Mouse (Mus musculus) heart, adult 2 months (tissue): ENCODE measurements around the gene Galm. TPM values are rescaled to one million over a fixed set of nuclear protein-coding genes. Genes with fewer than 3 reads are reported as not detected.

ENCODE experiments used
- DNase-seq, 2 experiments: peaks; one replicate each; pipeline ENCODE4 v3.0.0; 2021
- H3K27ac ChIP-seq: fragments of 200-600 bp; 2 replicates; pipeline ENCODE4 v1.8.1; 2022
- H3K27me3 ChIP-seq: fragments of 200-500 bp; 2 replicates; pipeline ENCODE4 v1.6.1; 2012; ENCODE audit warnings: mild to moderate bottlenecking, low read length, inconsistent platforms, mixed read lengths; ENCODE audit not compliant: control insufficient read depth, insufficient read depth
- H3K36me3 ChIP-seq: fragments of 200-500 bp; 2 replicates; pipeline ENCODE4 v1.6.1; 2012; ENCODE audit warnings: low read length, inconsistent platforms; ENCODE audit not compliant: control insufficient read depth, insufficient read depth
- H3K4me1 ChIP-seq: fragments of 200-500 bp; 2 replicates; pipeline ENCODE4 v1.6.1; 2011; ENCODE audit warnings: low read length; ENCODE audit not compliant: control insufficient read depth, insufficient read depth
- H3K4me3 ChIP-seq: fragments of 200-600 bp; 2 replicates; pipeline ENCODE4 v1.8.1; 2022
- H3K79me2 ChIP-seq: fragments of 200-500 bp; replicated peaks from 2 replicates; pipeline ENCODE4 v1.6.1; 2012; ENCODE audit warnings: mild to moderate bottlenecking, inconsistent platforms, low read length, moderate library complexity, mixed read lengths; ENCODE audit not compliant: control insufficient read depth, insufficient read depth
- H3K9ac ChIP-seq: fragments of 200-500 bp; 2 replicates; pipeline ENCODE4 v1.6.1; 2012; ENCODE audit warnings: low read depth, mild to moderate bottlenecking, control low read depth, inconsistent platforms, low read length, mixed read lengths
- CTCF ChIP-seq: fragments of 200-600 bp; IDR thresholded peaks from 2 replicates; pipeline ENCODE4 v1.8.1; 2022; ENCODE audit warnings: antibody characterized with exemption, mild to moderate bottlenecking, moderate library complexity
- EP300 ChIP-seq: fragments of 200-500 bp; IDR thresholded peaks from 2 replicates; pipeline ENCODE4 v1.6.1; 2011; ENCODE audit warnings: low read depth, low read length, control low read depth; ENCODE audit not compliant: insufficient read depth
- POLR2A ChIP-seq: fragments of 200-500 bp; IDR thresholded peaks from 2 replicates; pipeline ENCODE4 v1.6.1; 2011; ENCODE audit warnings: mild to moderate bottlenecking, low read depth, low read length, control low read depth; ENCODE audit not compliant: insufficient read depth
- WGBS: fragments of 180-500 bp; shearing (Covaris S2); methylation state at CpG from one replicate; pipeline ENCODE4 v1.1.7; 2018; 5-methylcytosine and 5-hydroxymethylcytosine counted together
- intact Hi-C: fragments of 180-260 bp; cut with DNase I; formaldehyde crosslinking; loops from one replicate; pipeline ENCODE4 v1.15.1; 2025
- polyA plus RNA-seq: library from polyadenylated mRNA; depleted of rRNA; stranded (reverse); fragments of >200 nt; gene quantifications from 2 replicates; pipeline ENCODE4 v1.2.3, GENCODE M21; 2012
- total RNA-seq, 2 experiments: library from RNA; stranded (reverse); gene quantifications; 2 replicates each; pipeline ENCODE4 v1.2.3; 2021

Gene Galm
- total and polyA plus RNA-seq, 3 experiments, result 17.9 to 19.8 (median 19.6) TPM

DNA sequence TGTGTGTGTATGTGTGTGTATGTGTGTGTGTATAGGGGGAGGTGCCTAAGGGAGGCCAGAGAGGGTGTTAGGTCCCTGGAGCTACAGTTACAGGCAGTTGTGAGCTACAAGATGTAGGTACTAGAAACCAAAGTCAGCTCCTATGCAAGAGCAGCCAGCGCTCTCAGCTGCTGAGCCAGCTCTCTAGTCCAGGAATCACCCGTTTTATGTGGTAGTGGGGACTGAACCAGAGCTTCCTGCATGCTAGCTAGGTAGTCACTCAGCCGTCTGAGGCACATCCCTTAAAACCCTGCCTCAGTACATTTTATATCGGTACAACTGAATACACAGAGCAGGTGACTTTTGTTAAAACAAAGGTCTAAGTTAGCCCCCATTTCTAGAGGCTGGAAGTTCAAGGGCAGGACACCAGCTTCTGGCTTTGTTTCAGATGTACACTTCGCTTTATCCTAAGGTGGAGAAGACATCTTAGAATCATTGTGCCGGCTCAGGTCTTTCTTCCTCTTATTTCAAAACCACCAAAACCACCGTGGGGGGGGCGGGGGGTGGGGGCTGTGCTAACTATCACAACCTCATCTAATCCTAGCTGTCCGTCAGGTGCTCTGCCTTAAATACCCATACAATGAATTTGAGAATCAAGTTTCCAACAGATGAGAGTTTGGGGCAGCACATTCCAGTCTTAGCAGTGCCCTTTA is 12.6 kb downstream of the Galm start:
- no peak overlapping the region for H3K4me3 ChIP-seq
- no peaks in the 10 kb centered on the region for H3K79me2 ChIP-seq
- intact Hi-C loops, result no loop called here
- no peak for DNase-seq
- H3K27me3 ChIP-seq, result no peaks in the 10 kb centered on the region
- TF ChIP-seq EP300 (no peak), POLR2A (no peak), CTCF (no peak)
- 76% methylated on average over 9 of the region's 9 CpGs for WGBS
- H3K4me1 ChIP-seq, result no peaks in the 10 kb centered on the region
- no peak overlapping the region for H3K9ac ChIP-seq
- H3K36me3 ChIP-seq, result no peaks in the 10 kb centered on the region
- H3K27ac ChIP-seq, result no peak overlapping the region

- Histone ChIP-seq H3K4me1 (peaks cover 4% of the 10 kb centered on the region), H3K36me3 (no peaks in the 10 kb centered on the region), H3K9ac (no peak overlapping the region), H3K79me2 (no peaks in the 10 kb centered on the region), H3K27me3 (no peaks in the 10 kb centered on the region), H3K27ac (no peak overlapping the region), H3K4me3 (no peak overlapping the region)
- TF ChIP-seq EP300, result no peak
- no peak for TF ChIP-seq CTCF
- no peak for TF ChIP-seq POLR2A
- intact Hi-C loops, result no loop called here
- no peak for DNase-seq
- WGBS, result 90% methylated on average over 6 of the region's 6 CpGs
Observed at GRCm38 (mm10) chr17:80143478-80144232, 16.4 kb downstream of the Galm start.

GRCm38 (mm10) chr17:80145210-80145609 is 17.9 kb downstream of the Galm start:
- DNase-seq, result no peak
- H3K27me3 ChIP-seq, result no peaks in the 10 kb centered on the region
- TF ChIP-seq POLR2A (no peak), CTCF (no peak), EP300 (no peak)
- H3K4me1 ChIP-seq, result peaks cover 4% of the 10 kb centered on the region
- no peaks in the 10 kb centered on the region for H3K36me3 ChIP-seq
- WGBS, result 44% methylated on average over 7 of the region's 7 CpGs
- H3K27ac ChIP-seq, result no peak overlapping the region
- no peaks in the 10 kb centered on the region for H3K79me2 ChIP-seq
- H3K4me3 ChIP-seq, result no peak overlapping the region
- no peak overlapping the region for H3K9ac ChIP-seq
- intact Hi-C loops, result no loop called here

DNA sequence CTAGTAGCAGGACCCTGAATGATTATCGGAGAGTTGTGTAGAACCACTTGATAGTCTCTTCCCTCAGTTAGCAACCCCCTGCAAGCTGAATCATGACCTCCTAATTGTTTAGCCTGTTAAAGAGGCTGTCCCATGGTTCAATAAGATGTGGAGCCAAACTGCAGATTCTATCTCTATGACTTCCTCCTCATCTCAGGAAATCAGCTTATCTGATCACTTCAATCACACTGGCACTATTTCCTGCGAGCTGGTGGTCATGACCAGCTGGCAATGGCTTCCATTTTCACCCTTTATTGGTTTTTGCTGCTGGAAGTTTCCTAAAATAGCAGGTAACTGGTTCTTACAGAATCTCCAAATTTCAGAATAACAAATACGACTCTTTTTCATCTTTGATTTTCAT is 18.5 kb downstream of the Galm start:
- H3K4me3 ChIP-seq, result no peak overlapping the region
- no peak overlapping the region for H3K9ac ChIP-seq
- no peaks in the 10 kb centered on the region for H3K27me3 ChIP-seq
- 74% methylated on average over 3 of the region's 3 CpGs for WGBS
- DNase-seq, result no peak
- intact Hi-C loops, result no loop called here
- TF ChIP-seq CTCF (no peak), EP300 (no peak), POLR2A (no peak)
- no peak overlapping the region for H3K27ac ChIP-seq
- no peaks in the 10 kb centered on the region for H3K79me2 ChIP-seq
- H3K4me1 ChIP-seq, result peaks cover 4% of the 10 kb centered on the region
- no peaks in the 10 kb centered on the region for H3K36me3 ChIP-seq

DNA sequence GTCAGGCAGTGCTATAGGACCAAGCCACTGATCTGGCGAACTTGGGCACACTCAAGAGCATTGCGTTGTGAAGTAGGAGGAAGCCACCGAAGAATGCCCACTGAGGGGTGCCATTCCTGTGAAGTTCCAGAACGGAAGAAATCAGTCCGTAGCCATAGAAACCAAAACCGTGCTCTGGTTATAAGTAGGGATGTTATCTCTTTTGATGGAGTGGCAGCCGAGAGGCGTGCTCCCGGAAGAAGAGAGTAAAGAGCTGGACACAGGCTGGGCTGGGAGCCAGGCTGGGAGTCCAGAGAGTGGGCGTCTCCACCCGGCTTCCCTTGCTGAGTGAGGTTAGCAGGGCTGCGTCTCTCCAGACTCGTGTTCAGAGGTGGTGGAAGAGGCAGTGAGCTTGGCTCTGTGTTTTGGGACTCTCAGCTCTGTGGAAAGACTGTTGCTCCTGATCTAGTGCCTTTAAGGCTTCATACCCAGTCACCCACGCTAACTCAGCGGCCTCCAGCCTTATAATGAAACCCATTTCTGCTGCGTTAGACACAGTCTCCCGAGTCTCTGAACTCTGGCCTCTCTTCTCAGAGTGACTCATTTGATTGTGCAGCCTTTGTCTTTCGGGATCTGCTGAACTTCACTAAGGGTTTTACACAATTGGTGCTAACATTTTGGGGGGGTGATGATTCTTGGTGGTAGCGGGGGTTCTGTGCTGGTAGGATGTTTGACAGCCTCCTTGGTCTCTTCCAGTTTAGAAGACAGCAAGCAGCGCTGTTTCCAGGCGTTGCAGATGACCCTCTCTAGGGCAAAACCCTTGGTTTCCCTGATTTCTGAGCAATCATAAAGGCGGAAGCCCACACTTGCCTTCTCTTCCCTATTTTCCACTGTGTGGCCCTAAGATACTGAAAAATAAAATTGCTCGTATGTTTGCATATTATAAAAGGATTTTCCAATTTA is 21.1 kb downstream of the Galm start:
- Histone ChIP-seq H3K36me3 (no peaks in the 10 kb centered on the region), H3K27ac (peak overlapping the region; percentile 36; the same call in 1 of the 2 replicates), H3K27me3 (no peaks in the 10 kb centered on the region), H3K4me3 (peak overlapping the region; percentile 28), H3K79me2 (no peaks in the 10 kb centered on the region), H3K4me1 (peaks cover 4% of the 10 kb centered on the region), H3K9ac (no peak overlapping the region)
- TF ChIP-seq EP300, result no peak
- TF ChIP-seq POLR2A, result no peak
- TF ChIP-seq CTCF, result no peak
- 22% methylated on average over 23 of the region's 23 CpGs for whole genome bisulfite sequencing
- peak; percentile 79 to 84 for DNase-seq
- intact Hi-C loops, result no loop called here

DNA sequence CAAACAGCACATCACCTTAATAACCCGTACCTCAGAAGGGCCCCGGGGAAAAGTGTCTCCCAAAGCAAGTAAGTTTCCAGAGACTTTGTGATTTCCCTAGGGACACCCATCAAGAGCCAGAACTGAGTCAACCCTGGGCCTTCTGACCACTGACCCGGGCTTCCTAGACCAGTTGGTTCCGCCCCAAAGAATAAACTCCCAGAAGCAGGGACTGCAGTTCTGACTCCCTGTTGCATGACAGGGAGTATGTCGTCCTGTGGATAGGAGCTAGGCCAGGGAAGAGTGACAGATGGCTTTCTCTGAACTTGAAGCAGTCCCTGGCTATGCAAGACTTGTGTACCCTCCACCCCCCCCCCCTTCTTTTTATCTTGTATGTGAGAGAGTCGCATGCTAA is 21.7 kb downstream of the Galm start:
- Histone ChIP-seq H3K27me3 (no peaks in the 10 kb centered on the region), H3K36me3 (no peaks in the 10 kb centered on the region), H3K4me3 (no peak overlapping the region), H3K4me1 (peaks cover 4% of the 10 kb centered on the region), H3K9ac (no peak overlapping the region), H3K79me2 (no peaks in the 10 kb centered on the region), H3K27ac (no peak overlapping the region; the same call in 1 of the 2 replicates)
- no peak for DNase-seq
- intact Hi-C loops, result no loop called here
- no peak for TF ChIP-seq CTCF
- no peak for TF ChIP-seq POLR2A
- no peak for TF ChIP-seq EP300
- WGBS, result 85% methylated on average over 6 of the region's 6 CpGs
